Mouse (Mus musculus) thymus, postnatal 14 days (tissue): ENCODE results near the gene Chrd.

Experiments used
- DNase-seq: peaks from one replicate; pipeline ENCODE4 v3.0.0; 2021

Gene Chrd

GRCm38 (mm10) chr16:20712190-20712589 is 20.7 kb upstream of the Chrd start:
- DNase-seq: no peak

GRCm38 (mm10) chr16:20712889-20713288 is 20.0 kb upstream of the Chrd start:
- no peak for DNase-seq

- DNase-seq: no peak
These were observed 18.4 kb upstream of the Chrd start for GRCm38 (mm10) chr16:20714307-20715080.

- DNase-seq: no peak
These were observed 17.8 kb upstream of the Chrd start for GRCm38 (mm10) chr16:20715161-20715560.

GRCm38 (mm10) chr16:20715566-20715965 is 17.4 kb upstream of the Chrd start:
- no peak for DNase-seq

- peak; percentile 85 for DNase-seq
These were observed 16.7 kb upstream of the Chrd start for GRCm38 (mm10) chr16:20715976-20716840.

- no peak for DNase-seq
These were observed 16.1 kb upstream of the Chrd start for GRCm38 (mm10) chr16:20716841-20717180.

- peak; percentile 97 for DNase-seq
These were observed 15.5 kb upstream of the Chrd start, which contains the start of the genes Polr2h and Clcn2 for GRCm38 (mm10) chr16:20717181-20717977. Polr2h (plus strand) TSS chr16:20717665. Clcn2 (minus strand) TSS chr16:20717746.

- DNase-seq: no peak
These were observed 14.8 kb upstream of the Chrd start for GRCm38 (mm10) chr16:20717978-20718670.

GRCm38 (mm10) chr16:20721808-20722207 is 11.1 kb upstream of the Chrd start:
- no peak for DNase-seq

GRCm38 (mm10) chr16:20722736-20723135 is 10.2 kb upstream of the Chrd start:
- DNase-seq: no peak

- no peak for DNase-seq
These were observed 9.7 kb upstream of the Chrd start for GRCm38 (mm10) chr16:20723247-20723646.

- peak; percentile 41 for DNase-seq
These were observed 8.6 kb upstream of the Chrd start for GRCm38 (mm10) chr16:20724338-20724748.

- no peak for DNase-seq
These were observed 7.6 kb upstream of the Chrd start for GRCm38 (mm10) chr16:20725321-20725720.

GRCm38 (mm10) chr16:20725750-20726149 is 7.2 kb upstream of the Chrd start:
- DNase-seq: no peak

GRCm38 (mm10) chr16:20726384-20726783 is 6.5 kb upstream of the Chrd start:
- no peak for DNase-seq

GRCm38 (mm10) chr16:20730293-20730711 is 2.6 kb upstream of the Chrd start:
- DNase-seq: peak; percentile 2

GRCm38 (mm10) chr16:20731688-20732087 is 1.2 kb upstream of the Chrd start:
- DNase-seq: no peak

- DNase-seq: no peak
These were observed 539 bp upstream of the Chrd start for GRCm38 (mm10) chr16:20732251-20732924.

GRCm38 (mm10) chr16:20733731-20734730 is 1.1 kb downstream of the Chrd start, which contains the start of gene Thpo:
Thpo (minus strand) TSS chr16:20734511.
- no peak for DNase-seq
